Mouse (Mus musculus) hindbrain, embryonic 12.5 days (tissue): ENCODE measurements around the gene Cav1. TPM values are rescaled to one million over a fixed set of nuclear protein-coding genes. Genes with fewer than 3 reads are reported as not detected.
A peak's percentile ranks its signal among the peaks of the same experiment; 100 is the strongest.

Source experiments
- ATAC-seq: fragments of 200-750 bp; cut with Nextera tagmentation; 2 replicates; pipeline ENCODE4 v1.8.0; 2017; ENCODE audit warnings: moderate TSS enrichment; ENCODE audit not compliant: low FRiP score
- H3K27ac ChIP-seq: fragments of 300-500 bp; sonication (generic); 2 replicates; pipeline ENCODE4 v1.5.1; 2016; ENCODE audit warnings: mild to moderate bottlenecking
- H3K27me3 ChIP-seq: fragments of 300-500 bp; sonication (generic); 2 replicates; pipeline ENCODE4 v1.6.1; 2016; ENCODE audit warnings: mild to moderate bottlenecking
- H3K36me3 ChIP-seq: fragments of 300-500 bp; sonication (generic); 2 replicates; pipeline ENCODE4 v1.6.1; 2016; ENCODE audit warnings: mild to moderate bottlenecking
- H3K4me1 ChIP-seq: fragments of 300-500 bp; sonication (generic); 2 replicates; pipeline ENCODE4 v1.6.1; 2016
- H3K4me2 ChIP-seq: fragments of 300-500 bp; sonication (generic); replicated peaks from 2 replicates; pipeline ENCODE4 v1.6.1; 2016; ENCODE audit warnings: mild to moderate bottlenecking
- H3K4me3 ChIP-seq: fragments of 300-500 bp; sonication (generic); 2 replicates; pipeline ENCODE4 v1.5.1; 2016; ENCODE audit warnings: mild to moderate bottlenecking
- H3K9ac ChIP-seq: fragments of 300-500 bp; sonication (generic); 2 replicates; pipeline ENCODE4 v1.6.1; 2016; ENCODE audit warnings: mild to moderate bottlenecking, moderate library complexity
- H3K9me3 ChIP-seq: fragments of 300-500 bp; sonication (generic); replicated peaks from 2 replicates; pipeline ENCODE4 v1.6.1; 2016; ENCODE audit warnings: mild to moderate bottlenecking
- WGBS: fragments of 180-500 bp; shearing (Covaris S2); methylation state at CpG from one replicate; pipeline ENCODE4 v1.1.7; 2016; 5-methylcytosine and 5-hydroxymethylcytosine counted together
- polyA plus RNA-seq: library from polyadenylated mRNA; unstranded; fragments of >200 nt; fragmentation: Nextera tagmentation; extraction: Ambion mirVana; gene quantifications from 2 replicates; pipeline ENCODE4 v1.2.1, GENCODE M21; 2016

Gene Cav1
- polyA plus RNA-seq, 1 experiment from 2014 or later: 15.3 TPM

- Histone ChIP-seq H3K27ac (no peak overlapping the region), H3K36me3 (no peaks in the 10 kb centered on the region), H3K9me3 (no peaks in the 10 kb centered on the region), H3K27me3 (no peaks in the 10 kb centered on the region), H3K4me1 (no peaks in the 10 kb centered on the region), H3K9ac (no peak overlapping the region), H3K4me2 (no peak overlapping the region; the same call in 1 of the 2 replicates), H3K4me3 (no peak overlapping the region)
- no peak for ATAC-seq
- WGBS: 62% methylated on average over 11 of the region's 11 CpGs
Observed at GRCm38 (mm10) chr6:17327216-17327615, 21.1 kb downstream of the Cav1 start.

- WGBS: 88% methylated on average over 3 of the region's 3 CpGs
- H3K4me3 ChIP-seq: no peak overlapping the region
- no peak for ATAC-seq
Observed at GRCm38 (mm10) chr6:17329801-17330200, 23.7 kb downstream of the Cav1 start.

GRCm38 (mm10) chr6:17337724-17338123 is 31.6 kb downstream of the Cav1 start:
- H3K4me2 ChIP-seq: no peak overlapping the region
- no peak overlapping the region for H3K4me3 ChIP-seq
- ATAC-seq: no peak
- WGBS: 84% methylated on average over 2 of the region's 2 CpGs
- H3K27me3 ChIP-seq: no peaks in the 10 kb centered on the region
- H3K4me1 ChIP-seq: no peaks in the 10 kb centered on the region
- H3K9ac ChIP-seq: no peak overlapping the region
- H3K27ac ChIP-seq: no peak overlapping the region
- no peaks in the 10 kb centered on the region for H3K36me3 ChIP-seq
- H3K9me3 ChIP-seq: no peaks in the 10 kb centered on the region

More at GRCm38 (mm10) chr6:17329801-17330200, 23.7 kb downstream of the Cav1 start:
- no peak overlapping the region for H3K9ac ChIP-seq
- H3K27me3 ChIP-seq: no peaks in the 10 kb centered on the region
- no peaks in the 10 kb centered on the region for H3K9me3 ChIP-seq
- no peaks in the 10 kb centered on the region for H3K4me1 ChIP-seq
- no peak overlapping the region for H3K27ac ChIP-seq
- no peaks in the 10 kb centered on the region for H3K36me3 ChIP-seq
- no peak overlapping the region for H3K4me2 ChIP-seq

GRCm38 (mm10) chr6:17340406-17340805 is 34.3 kb downstream of the Cav1 start:
- Histone ChIP-seq H3K4me2 (no peak overlapping the region), H3K9ac (no peak overlapping the region), H3K36me3 (no peaks in the 10 kb centered on the region), H3K4me3 (no peak overlapping the region), H3K9me3 (no peaks in the 10 kb centered on the region), H3K4me1 (no peaks in the 10 kb centered on the region), H3K27ac (no peak overlapping the region), H3K27me3 (no peaks in the 10 kb centered on the region)
- 12% methylated on average over 2 of the region's 2 CpGs for WGBS
- no peak for ATAC-seq

GRCm38 (mm10) chr6:17348011-17348410 is 41.9 kb downstream of the Cav1 start:
- H3K9me3 ChIP-seq: no peaks in the 10 kb centered on the region
- 81% methylated on average over 3 of the region's 3 CpGs for WGBS
- H3K9ac ChIP-seq: no peak overlapping the region
- no peak overlapping the region for H3K4me3 ChIP-seq
- H3K27me3 ChIP-seq: no peaks in the 10 kb centered on the region
- ATAC-seq: no peak
- no peak overlapping the region for H3K27ac ChIP-seq
- no peaks in the 10 kb centered on the region for H3K4me1 ChIP-seq
- H3K36me3 ChIP-seq: no peaks in the 10 kb centered on the region
- no peak overlapping the region for H3K4me2 ChIP-seq

GRCm38 (mm10) chr6:17350803-17351202 is 44.7 kb downstream of the Cav1 start:
- Histone ChIP-seq H3K9ac (no peak overlapping the region), H3K27ac (no peak overlapping the region), H3K36me3 (no peaks in the 10 kb centered on the region), H3K9me3 (no peaks in the 10 kb centered on the region), H3K27me3 (no peaks in the 10 kb centered on the region), H3K4me2 (no peak overlapping the region), H3K4me1 (no peaks in the 10 kb centered on the region), H3K4me3 (no peak overlapping the region)
- no peak for ATAC-seq
- 89% methylated on average over 5 of the region's 5 CpGs for WGBS

GRCm38 (mm10) chr6:17358896-17359690 is 53.0 kb downstream of the Cav1 start:
- Histone ChIP-seq H3K4me2 (no peak overlapping the region), H3K27me3 (no peaks in the 10 kb centered on the region), H3K4me3 (no peak overlapping the region), H3K27ac (no peak overlapping the region), H3K9me3 (no peaks in the 10 kb centered on the region), H3K36me3 (no peaks in the 10 kb centered on the region), H3K9ac (no peak overlapping the region), H3K4me1 (no peaks in the 10 kb centered on the region)
- peak; percentile 22; the same call in 1 of the 2 replicates for ATAC-seq
- WGBS: 17% methylated on average over 6 of the region's 6 CpGs

GRCm38 (mm10) chr6:17362771-17363170 is 56.6 kb downstream of the Cav1 start:
- no peak for ATAC-seq
- Histone ChIP-seq H3K4me1 (no peaks in the 10 kb centered on the region), H3K4me3 (no peak overlapping the region)

GRCm38 (mm10) chr6:17363446-17364179 is 57.5 kb downstream of the Cav1 start:
- Histone ChIP-seq H3K9me3 (no peaks in the 10 kb centered on the region), H3K4me3 (no peak overlapping the region), H3K9ac (no peak overlapping the region), H3K4me1 (no peaks in the 10 kb centered on the region), H3K4me2 (no peak overlapping the region), H3K27ac (no peak overlapping the region), H3K36me3 (no peaks in the 10 kb centered on the region), H3K27me3 (no peaks in the 10 kb centered on the region)
- WGBS: 79% methylated on average over 17 of the region's 17 CpGs
- ATAC-seq: no peak

More at GRCm38 (mm10) chr6:17362771-17363170, 56.6 kb downstream of the Cav1 start:
- Histone ChIP-seq H3K9ac (no peak overlapping the region), H3K4me2 (no peak overlapping the region), H3K27ac (no peak overlapping the region), H3K27me3 (no peaks in the 10 kb centered on the region), H3K36me3 (no peaks in the 10 kb centered on the region), H3K9me3 (no peaks in the 10 kb centered on the region)
- WGBS: 53% methylated on average over 3 of the region's 3 CpGs

- H3K4me3 ChIP-seq: no peak overlapping the region
- no peaks in the 10 kb centered on the region for H3K27me3 ChIP-seq
- no peaks in the 10 kb centered on the region for H3K4me1 ChIP-seq
- WGBS: 91% methylated on average over 5 of the region's 5 CpGs
- no peaks in the 10 kb centered on the region for H3K36me3 ChIP-seq
- H3K9ac ChIP-seq: no peak overlapping the region
- no peaks in the 10 kb centered on the region for H3K9me3 ChIP-seq
- ATAC-seq: no peak
- H3K4me2 ChIP-seq: no peak overlapping the region
- no peak overlapping the region for H3K27ac ChIP-seq
Observed at GRCm38 (mm10) chr6:17374326-17374725, 68.2 kb downstream of the Cav1 start.

GRCm38 (mm10) chr6:17377371-17377770 is 71.2 kb downstream of the Cav1 start:
- Histone ChIP-seq H3K27ac (no peak overlapping the region), H3K27me3 (no peaks in the 10 kb centered on the region), H3K9me3 (no peaks in the 10 kb centered on the region), H3K9ac (no peak overlapping the region), H3K4me3 (no peak overlapping the region), H3K36me3 (no peaks in the 10 kb centered on the region), H3K4me2 (no peak overlapping the region), H3K4me1 (no peaks in the 10 kb centered on the region)
- WGBS: 80% methylated on average over 2 of the region's 2 CpGs
- no peak for ATAC-seq

- Histone ChIP-seq H3K4me3 (no peak overlapping the region), H3K4me1 (no peaks in the 10 kb centered on the region), H3K36me3 (no peaks in the 10 kb centered on the region), H3K9me3 (no peaks in the 10 kb centered on the region), H3K9ac (no peak overlapping the region), H3K27me3 (no peaks in the 10 kb centered on the region), H3K27ac (no peak overlapping the region), H3K4me2 (no peak overlapping the region)
- 81% methylated on average over 3 of the region's 3 CpGs for WGBS
- no peak for ATAC-seq
Observed at GRCm38 (mm10) chr6:17380102-17380501, 74.0 kb downstream of the Cav1 start.
